Mouse (Mus musculus) MEL (cell line): ENCODE results near the gene Wfdc5.

Experiments used
- CTCF ChIP-seq, 3 experiments: IDR thresholded peaks in 2 of 3; conservative IDR thresholded peaks in 1 of 3; 2 replicates each; pipeline ENCODE4 v1.5.1; 2011 to 2012; ENCODE audit warnings: low read length in 3 of 3, low read depth in 2 of 3, mild to moderate bottlenecking in 2 of 3, improper control_type of control experiment in 1 of 3, inconsistent platforms in 1 of 3, mixed read lengths in 1 of 3, moderate library complexity in 1 of 3; ENCODE audit not compliant: control insufficient read depth in 1 of 3, insufficient read depth in 1 of 3, poor library complexity in 1 of 3, severe bottlenecking in 1 of 3
- GATA1 ChIP-seq: IDR thresholded peaks from 2 replicates; pipeline ENCODE4 v1.6.1; 2011; ENCODE audit warnings: low read depth, low read length, improper control_type of control experiment
- MYC ChIP-seq: IDR thresholded peaks from 2 replicates; pipeline ENCODE4 v1.6.1; 2011; ENCODE audit warnings: low read depth, mild to moderate bottlenecking, low read length, improper control_type of control experiment, moderate library complexity
- POLR2AphosphoS2 ChIP-seq: IDR thresholded peaks from 2 replicates; pipeline ENCODE4 v1.6.1; 2011; ENCODE audit warnings: low read length, improper control_type of control experiment
- RAD21 ChIP-seq: IDR thresholded peaks from 2 replicates; pipeline ENCODE4 v1.6.1; 2011; ENCODE audit warnings: mild to moderate bottlenecking, low read depth, low read length, improper control_type of control experiment
- USF1 ChIP-seq: IDR thresholded peaks from 2 replicates; pipeline ENCODE4 v1.6.1; 2014; ENCODE audit warnings: low read depth, mild to moderate bottlenecking, inconsistent platforms, low read length, improper control_type of control experiment, moderate library complexity

- TF ChIP-seq MYC (no peak), CTCF (IDR thresholded peaks at IDR 0.05 in 2 of 3, conservative IDR thresholded peaks at IDR 0.05 in 1 of 3; ENCODE audit: control insufficient read depth in 1 of 3, insufficient read depth in 1 of 3, low read depth in 2 of 3, low read length in 3 of 3, poor library complexity in 1 of 3, severe bottlenecking in 1 of 3) (no peak), USF1 (no peak), RAD21 (no peak), POLR2AphosphoS2 (no peak), GATA1 (no peak)
These were observed 28.4 kb upstream of the Wfdc5 start for GRCm38 (mm10) chr2:164210892-164211291.
